Mouse (Mus musculus): ENCODE measurements around the gene Itga6.
A peak's percentile ranks its signal among the peaks of the same experiment; 100 is the strongest.

Itga6 gene

GRCm38 (mm10) chr2:71863531-71864173, 118.2 kb downstream of the Itga6 start:
- DNase-seq, result peak; percentile 63

GRCm38 (mm10) chr2:71865022-71865421, 119.6 kb downstream of the Itga6 start:
- DNase-seq, result no peak

- DNase-seq, result no peak
Measured at GRCm38 (mm10) chr2:71865935-71866334, 120.5 kb downstream of the Itga6 start.

GRCm38 (mm10) chr2:71866565-71866964, 121.1 kb downstream of the Itga6 start:
- DNase-seq, result no peak

GRCm38 (mm10) chr2:71867019-71867418, 121.6 kb downstream of the Itga6 start:
- no peak for DNase-seq

GRCm38 (mm10) chr2:71867480-71867879, 122.1 kb downstream of the Itga6 start:
- peak; percentile 81 for DNase-seq

- DNase-seq, result no peak
Measured at GRCm38 (mm10) chr2:71868256-71868655, 122.8 kb downstream of the Itga6 start.

GRCm38 (mm10) chr2:71872141-71872540, 126.7 kb downstream of the Itga6 start:
- no peak for DNase-seq

GRCm38 (mm10) chr2:71872801-71873443, 127.5 kb downstream of the Itga6 start, which contains the start of gene Pdk1:
TSS of gene Pdk1 (plus strand) at chr2:71873224.
- peak; percentile 99 for DNase-seq

- DNase-seq, result peak; percentile 80
Measured at GRCm38 (mm10) chr2:71873474-71874322, 128.3 kb downstream of the Itga6 start.

GRCm38 (mm10) chr2:71874422-71874821, 129.0 kb downstream of the Itga6 start:
- DNase-seq, result no peak

- no peak for DNase-seq
Measured at GRCm38 (mm10) chr2:71874836-71875235, 129.4 kb downstream of the Itga6 start.

- no peak for DNase-seq
Measured at GRCm38 (mm10) chr2:71877865-71878264, 132.4 kb downstream of the Itga6 start.

- DNase-seq, result no peak
Measured at GRCm38 (mm10) chr2:71878441-71878840, 133.0 kb downstream of the Itga6 start.

- DNase-seq, result no peak
Measured at GRCm38 (mm10) chr2:71878943-71879342, 133.5 kb downstream of the Itga6 start.

- no peak for DNase-seq
Measured at GRCm38 (mm10) chr2:71882914-71883651, 137.7 kb downstream of the Itga6 start.

- DNase-seq, result no peak
Measured at GRCm38 (mm10) chr2:71887269-71887668, 141.9 kb downstream of the Itga6 start.

GRCm38 (mm10) chr2:71888437-71888836, 143.0 kb downstream of the Itga6 start:
- no peak for DNase-seq

- DNase-seq, result no peak
Measured at GRCm38 (mm10) chr2:71891536-71891935, 146.1 kb downstream of the Itga6 start.

GRCm38 (mm10) chr2:71892741-71893349, 147.4 kb downstream of the Itga6 start:
- DNase-seq, result no peak

- no peak for DNase-seq
Measured at GRCm38 (mm10) chr2:71895596-71896286, 150.3 kb downstream of the Itga6 start.

GRCm38 (mm10) chr2:71897420-71897819, 152.0 kb downstream of the Itga6 start:
- DNase-seq, result no peak
